In genomic region chr13:55963005-55963620, GRCm38 (mm10) we compare ENCODE assay signal across 8 mouse cellular contexts.
DNase-seq lines count a peak whose midpoint lies in the region; ATAC-seq and TF ChIP-seq lines count a peak whose summit lies in the region.

No protein-coding gene starts in this region.

- H3K4me3 ChIP-seq in bone marrow macrophage, adult 2 months (ENCODE audit: insufficient read depth, low read length) = no peak overlapping the region
- H3K4me3 ChIP-seq in forebrain, embryonic 12.5 days (replicated peaks) = peak overlapping the region; percentile 31
- no peak overlapping the region for H3K4me3 ChIP-seq in lung, postnatal 0 days (ENCODE audit: low read depth, low read length)

- TF ChIP-seq CTCF in bone marrow macrophage, adult 2 months (IDR thresholded peaks at IDR 0.05; ENCODE audit: low read depth, low read length) = peak; percentile 25; the same call in 1 of the 2 replicates
- peak; percentile 84 for TF ChIP-seq CTCF in lung, postnatal 0 days (IDR thresholded peaks at IDR 0.05)

- no peak overlapping the region for H3K27ac ChIP-seq in bone marrow macrophage, adult 2 months (ENCODE audit: insufficient read depth, low read depth, low read length)
- H3K27ac ChIP-seq in forebrain, embryonic 12.5 days = no peak overlapping the region
- no peak overlapping the region for H3K27ac ChIP-seq in lung, postnatal 0 days (ENCODE audit: low read length)

- WGBS in forebrain, embryonic 12.5 days = 3% methylated on average over 22 of the region's 22 CpGs
- 11% methylated on average over 22 of the region's 22 CpGs for WGBS in lung, postnatal 0 days

- no peaks in the 10 kb centered on the region for H3K4me1 ChIP-seq in bone marrow macrophage, adult 2 months (ENCODE audit: control insufficient read depth, insufficient read depth, low read length)
- peaks cover 18% of the 10 kb centered on the region for H3K4me1 ChIP-seq in forebrain, embryonic 12.5 days
- H3K4me1 ChIP-seq in lung, postnatal 0 days (ENCODE audit: insufficient read depth, low read depth, low read length) = no peaks in the 10 kb centered on the region

- peaks cover 64% of the 10 kb centered on the region for H3K27me3 ChIP-seq in forebrain, embryonic 12.5 days
- H3K27me3 ChIP-seq in lung, postnatal 0 days (replicated peaks; ENCODE audit: insufficient read depth, low read length) = peaks cover 30% of the 10 kb centered on the region

- ATAC-seq in forebrain, embryonic 12.5 days (ENCODE audit: low FRiP score) = peak; percentile 75
- peak; percentile 74 to 83 for ATAC-seq in hematopoietic stem cell, adult 5-6 weeks (replicated peaks in 1 of 2; ENCODE audit: insufficient read depth in 1 of 2, low FRiP score in 2 of 2, low TSS enrichment in 1 of 2, low read depth in 1 of 2, poor library complexity in 2 of 2, severe bottlenecking in 2 of 2)
- peak; percentile 78 for ATAC-seq in lung, postnatal 0 days

- peak; percentile 87 for DNase-seq in ES-CJ7 (ENCODE audit: low read depth, low spot score)
- peak; percentile 13 to 49 for DNase-seq in layer of hippocampus, adult 8-10 months (ENCODE audit: low spot score in 2 of 2)
- peak; percentile 69 for DNase-seq in lung, postnatal 0 days (ENCODE audit: low spot score)
- peak; percentile 32 for DNase-seq in right cerebral cortex, adult 18-20 months
- peak; percentile 68 to 75 for DNase-seq in urinary bladder, postnatal 36 days (ENCODE audit: low spot score in 2 of 2)

- peak overlapping the region; percentile 25; the same call in 1 of the 2 replicates for H3K9ac ChIP-seq in forebrain, embryonic 12.5 days
- no peak overlapping the region for H3K9ac ChIP-seq in lung, postnatal 0 days (replicated peaks; ENCODE audit: low read depth)

- no peaks in the 10 kb centered on the region for H3K36me3 ChIP-seq in forebrain, embryonic 12.5 days (replicated peaks)
- H3K36me3 ChIP-seq in lung, postnatal 0 days (ENCODE audit: insufficient read depth, low read length) = no peaks in the 10 kb centered on the region

- TF ChIP-seq EP300 in lung, postnatal 0 days (IDR thresholded peaks at IDR 0.05) = no peak

- TF ChIP-seq POLR2A in bone marrow macrophage, adult 2 months (IDR thresholded peaks at IDR 0.05; ENCODE audit: borderline replicate concordance, low read depth, low read length) = no peak

- H3K9me3 ChIP-seq in forebrain, embryonic 12.5 days = no peaks in the 10 kb centered on the region
- no peaks in the 10 kb centered on the region for H3K9me3 ChIP-seq in lung, postnatal 0 days (ENCODE audit: low read length)

- H3K4me2 ChIP-seq in forebrain, embryonic 12.5 days = peak overlapping the region; percentile 65
- no peak overlapping the region for H3K4me2 ChIP-seq in lung, postnatal 0 days (replicated peaks; ENCODE audit: low read depth, low read length)

Comparison
In these comparisons a context has a peak if more than half of its experiments do, and no peak if none do; other contexts are left out.
1. DNase-seq: peak in every context shown above with its lines; median percentile 87 in ES-CJ7; 72 in urinary bladder, postnatal 36 days; 69 in lung, postnatal 0 days; 32 in right cerebral cortex, adult 18-20 months; 31 in layer of hippocampus, adult 8-10 months.